Mouse (Mus musculus): ENCODE data around the gene Zyx.

Zyx gene

GRCm38 (mm10) chr6:42349426-42350020 lies at the start of gene Zyx:
Gene Zyx (plus strand): TSS chr6:42349630.
- DNase-seq (ENCODE audit: low read depth): peak; percentile 91

DNA sequence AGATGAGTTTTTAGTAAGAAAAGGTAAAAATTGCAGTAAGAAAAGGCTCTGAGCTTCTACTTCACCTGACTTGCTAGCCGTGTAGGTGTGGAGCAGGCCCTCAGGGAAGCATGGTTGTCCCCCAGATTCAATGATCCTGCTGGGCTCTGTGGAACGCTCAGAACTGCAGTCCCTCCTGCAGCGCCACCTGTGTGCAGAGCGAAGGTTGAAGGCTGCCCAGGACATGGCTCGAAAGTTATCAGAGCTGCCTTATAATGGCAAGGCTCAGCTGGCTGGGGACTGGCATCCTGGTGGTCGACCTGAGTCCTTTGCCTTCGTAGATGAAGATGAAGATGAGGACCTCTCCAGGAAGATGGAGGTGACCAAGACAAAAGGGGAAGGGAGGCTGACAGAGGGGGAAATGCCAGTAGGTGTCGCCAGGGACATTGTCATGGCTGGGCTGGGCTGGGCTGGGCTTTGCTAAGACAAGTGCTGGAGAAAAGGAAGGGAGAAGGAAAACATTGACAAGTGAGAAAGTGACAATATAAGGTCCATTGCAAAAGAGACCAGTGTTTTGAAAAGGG lies 39.5 kb upstream of the Zyx start:
- DNase-seq (ENCODE audit: low read depth): no peak

GRCm38 (mm10) chr6:42310427-42311053 lies 38.9 kb upstream of the Zyx start:
- no peak for DNase-seq (ENCODE audit: low read depth)

GRCm38 (mm10) chr6:42318293-42318692 lies 31.1 kb upstream of the Zyx start:
- no peak for DNase-seq (ENCODE audit: low read depth)

- peak; percentile 12 for DNase-seq (ENCODE audit: low read depth)
Observed at GRCm38 (mm10) chr6:42323371-42324066, 25.9 kb upstream of the Zyx start.

DNA sequence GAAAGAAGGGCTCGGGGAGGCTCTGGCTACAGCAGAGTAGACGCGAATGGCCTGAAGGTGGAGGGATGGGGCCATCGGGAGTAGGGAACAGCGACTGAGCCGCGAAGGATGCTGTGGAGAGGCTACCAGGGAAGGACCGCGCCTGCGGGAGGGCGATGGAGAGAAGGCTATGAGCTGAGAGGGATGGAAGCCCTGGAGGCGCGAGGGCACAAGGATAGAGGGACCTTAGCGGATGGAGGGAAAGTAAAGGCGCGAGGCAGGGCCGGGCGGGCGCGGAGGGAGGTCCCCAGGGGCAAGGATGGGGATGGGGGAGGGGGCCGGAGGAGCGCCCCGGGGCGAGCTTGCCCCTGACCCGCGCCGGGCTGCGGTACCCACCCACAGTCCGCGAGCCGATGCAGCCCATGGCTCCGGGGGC lies 25.4 kb upstream of the Zyx start:
- DNase-seq (ENCODE audit: low read depth): peak; percentile 39

DNA sequence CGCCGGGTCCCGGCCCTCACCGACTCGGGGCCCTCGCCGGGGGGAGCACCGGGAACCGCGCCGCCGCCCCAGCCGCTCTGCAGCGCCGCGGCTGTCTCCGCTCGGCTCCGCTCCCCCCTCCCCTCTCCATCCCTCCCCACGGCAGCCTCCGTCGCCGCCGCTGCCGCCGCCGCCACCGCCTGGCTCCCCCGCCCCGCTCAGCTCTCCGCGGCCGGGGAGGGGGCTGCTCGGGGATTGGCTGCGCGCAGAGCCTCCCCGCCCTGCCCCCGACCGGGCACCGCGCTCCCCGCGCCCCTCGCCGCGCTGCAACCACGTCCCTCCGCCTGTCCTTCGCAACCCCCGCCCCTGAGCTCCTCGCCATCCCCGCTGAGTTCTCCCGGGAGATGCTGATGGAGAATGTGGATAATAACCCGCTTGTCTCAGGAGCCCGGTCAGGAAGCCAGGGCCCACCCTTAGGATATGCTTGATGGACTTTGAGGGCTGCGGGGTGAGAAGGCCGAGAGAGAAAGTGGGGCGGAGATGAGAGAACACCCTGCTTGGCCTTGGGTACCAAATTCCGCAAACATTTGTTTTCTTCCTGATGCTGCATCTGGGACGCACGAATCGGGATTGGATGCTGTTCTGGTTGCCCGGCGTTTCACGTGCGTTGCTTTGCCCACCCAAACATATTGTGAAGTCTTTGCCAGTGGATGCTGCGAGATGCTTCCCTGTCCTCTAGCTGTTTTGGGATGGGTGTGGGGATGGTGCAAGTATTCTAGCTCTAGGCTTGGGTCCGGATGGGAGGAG lies 24.8 kb upstream of the Zyx start, which contains the start of gene Fam131b:
Gene Fam131b, minus strand, starts transcription at position 162 of the 786 bp plus-strand sequence.
- DNase-seq (ENCODE audit: low read depth): peak; percentile 61

GRCm38 (mm10) chr6:42325268-42325609 lies 24.2 kb upstream of the Zyx start:
- peak; percentile 88 for DNase-seq (ENCODE audit: low read depth)

DNA sequence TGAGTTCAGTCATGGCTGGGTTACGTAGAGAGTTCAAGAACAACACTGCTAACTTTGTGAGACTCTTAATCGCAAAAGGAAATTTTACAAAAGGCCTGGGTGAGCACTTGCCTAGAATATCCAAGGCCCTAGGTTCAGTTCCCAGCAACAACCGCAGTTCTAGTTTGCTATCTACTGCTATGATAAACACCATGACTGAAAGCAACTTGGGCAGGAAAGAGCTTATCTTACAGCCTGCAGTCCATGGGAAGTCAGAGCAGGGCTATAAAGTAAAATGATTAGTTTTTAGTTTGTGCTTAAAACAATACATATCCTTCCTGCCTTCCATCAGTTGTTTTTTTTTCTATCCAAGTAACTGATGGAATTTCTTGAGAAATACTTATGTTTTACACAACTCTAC lies 22.9 kb upstream of the Zyx start:
- DNase-seq (ENCODE audit: low read depth): no peak

DNA sequence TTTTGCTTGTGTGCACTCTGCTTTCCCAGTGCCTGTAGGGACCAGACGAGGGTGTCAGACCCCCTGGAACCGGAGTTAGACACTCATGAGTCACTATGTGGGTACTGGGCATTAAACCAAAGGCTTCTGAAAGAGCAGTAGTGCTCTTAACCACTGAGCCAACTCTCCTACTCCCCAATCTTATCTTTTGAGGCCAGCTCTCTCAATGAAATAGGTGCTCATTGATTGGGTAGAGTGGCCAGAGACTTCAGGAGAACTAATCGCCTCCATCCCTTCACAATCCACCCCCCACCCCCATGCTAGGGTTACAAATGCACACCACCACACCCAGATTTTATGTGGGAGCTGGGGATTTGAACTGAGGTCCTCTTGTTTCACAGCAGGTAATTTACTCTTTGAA lies 20.7 kb upstream of the Zyx start:
- DNase-seq (ENCODE audit: low read depth): no peak

DNA sequence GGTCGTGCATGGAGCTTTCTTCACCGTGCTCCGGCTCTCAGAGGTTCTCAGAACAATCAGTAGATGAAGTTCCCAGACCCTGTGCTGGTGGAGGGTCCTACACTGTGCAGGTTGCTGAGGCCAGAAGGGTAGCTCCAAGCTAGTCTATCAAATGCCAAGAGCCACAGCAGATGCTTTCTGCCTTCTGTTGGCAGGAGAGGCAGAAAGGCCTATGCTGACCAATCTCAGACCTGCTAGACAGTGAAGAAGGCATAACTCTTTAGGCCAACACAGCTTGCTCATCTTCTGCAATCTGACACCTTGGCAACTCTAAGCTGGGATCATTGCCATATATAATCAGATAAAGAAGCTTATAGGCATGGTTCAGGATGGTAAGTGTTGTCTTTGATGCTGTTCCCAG lies 19.2 kb upstream of the Zyx start:
- DNase-seq (ENCODE audit: low read depth): no peak

DNA sequence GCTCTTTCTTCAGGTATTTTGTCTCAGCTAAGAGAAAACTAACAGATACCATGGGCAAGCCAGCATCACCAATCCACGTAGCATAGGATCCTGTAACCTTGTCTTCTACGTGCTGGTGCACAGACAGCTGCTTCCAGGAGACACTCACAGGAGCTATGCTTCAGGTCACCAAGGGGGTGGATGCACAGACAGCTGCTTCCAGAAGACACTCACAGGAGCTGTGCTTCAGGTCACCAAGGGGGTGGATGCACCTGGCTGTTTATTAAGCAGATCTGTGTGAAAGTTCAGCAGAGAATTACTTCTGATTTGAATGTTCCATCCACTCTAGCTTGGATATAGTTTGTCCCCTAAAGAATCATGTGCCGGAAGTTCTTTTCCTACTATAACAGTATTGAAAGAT lies 18.5 kb upstream of the Zyx start:
- no peak for DNase-seq (ENCODE audit: low read depth)

DNA sequence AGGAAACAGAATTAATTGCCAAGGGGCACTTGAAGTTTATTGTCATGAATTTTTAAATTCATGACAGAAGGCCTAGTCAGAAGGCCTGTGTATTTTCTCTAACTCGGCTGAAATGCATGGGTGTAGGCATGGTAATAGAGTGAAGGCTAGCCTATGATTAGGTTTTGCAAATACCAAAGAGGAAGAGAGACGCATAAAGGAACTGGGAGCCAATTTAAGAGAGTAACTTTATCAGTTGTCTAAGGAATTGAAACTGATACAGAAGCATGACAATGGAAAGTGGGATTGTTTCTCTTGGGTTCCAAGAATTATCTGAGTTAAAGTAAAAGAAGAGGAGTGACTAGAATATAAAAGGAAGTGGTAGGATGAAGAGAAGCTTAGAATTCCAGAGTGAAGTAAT lies 10.2 kb upstream of the Zyx start:
- DNase-seq (ENCODE audit: low read depth): no peak

GRCm38 (mm10) chr6:42339981-42340380 lies 9.4 kb upstream of the Zyx start:
- DNase-seq (ENCODE audit: low read depth): no peak

DNA sequence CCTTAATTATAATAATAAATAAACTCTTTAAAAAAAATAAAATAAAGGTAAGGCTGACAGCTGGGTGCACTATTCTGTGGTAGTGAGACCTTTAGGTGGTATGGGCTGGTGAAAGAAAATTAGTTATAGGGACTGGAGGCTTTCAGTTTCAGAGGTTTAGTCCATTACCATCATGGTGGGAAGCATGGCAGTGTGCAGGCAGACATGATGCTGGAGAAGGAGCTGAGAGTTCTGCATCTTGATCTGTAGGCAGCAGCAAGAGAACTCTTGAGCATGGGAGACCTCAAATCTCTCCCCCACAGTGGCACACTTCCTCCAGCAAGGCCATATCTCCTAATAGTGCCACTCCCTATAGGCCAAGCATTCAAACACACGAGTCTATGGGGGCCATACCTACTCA lies 7.3 kb upstream of the Zyx start:
- DNase-seq (ENCODE audit: low read depth): no peak

DNA sequence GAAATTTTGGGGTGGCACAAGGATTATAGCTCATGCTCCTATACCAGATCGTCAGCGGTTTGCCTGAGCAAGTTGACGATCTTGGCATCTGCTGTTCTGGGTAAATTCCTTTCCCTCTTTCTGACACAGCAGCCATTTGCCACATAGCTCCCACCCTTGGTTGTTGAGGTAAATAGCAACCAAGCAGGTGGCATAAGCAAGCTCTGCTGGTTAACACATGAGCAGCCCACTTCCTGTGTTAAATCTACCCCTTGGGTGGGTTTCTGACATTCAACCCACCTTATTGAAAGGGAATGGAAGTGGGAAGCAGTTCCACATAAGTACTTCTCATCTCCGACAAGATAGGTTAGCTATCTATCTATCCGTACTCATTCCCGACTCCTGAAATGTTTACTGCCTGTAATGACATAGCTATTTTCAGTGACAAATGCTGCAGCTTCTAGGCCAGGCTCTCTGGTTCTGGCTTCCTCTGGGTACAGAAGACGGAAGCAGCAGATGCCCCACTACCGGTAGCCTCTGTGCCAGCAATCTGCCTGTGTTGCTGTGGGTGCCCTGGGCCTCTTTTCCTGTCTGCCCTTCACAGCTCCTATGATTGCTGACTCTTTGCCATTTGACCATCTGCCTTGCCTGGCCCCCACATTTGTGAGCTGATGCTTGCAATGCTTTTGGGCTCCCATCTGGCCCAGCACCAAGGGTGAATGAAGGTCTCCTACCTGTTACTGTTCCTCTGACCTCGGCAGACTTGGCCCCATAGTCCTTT lies 5.9 kb upstream of the Zyx start:
- peak; percentile 46 for DNase-seq (ENCODE audit: low read depth)

DNA sequence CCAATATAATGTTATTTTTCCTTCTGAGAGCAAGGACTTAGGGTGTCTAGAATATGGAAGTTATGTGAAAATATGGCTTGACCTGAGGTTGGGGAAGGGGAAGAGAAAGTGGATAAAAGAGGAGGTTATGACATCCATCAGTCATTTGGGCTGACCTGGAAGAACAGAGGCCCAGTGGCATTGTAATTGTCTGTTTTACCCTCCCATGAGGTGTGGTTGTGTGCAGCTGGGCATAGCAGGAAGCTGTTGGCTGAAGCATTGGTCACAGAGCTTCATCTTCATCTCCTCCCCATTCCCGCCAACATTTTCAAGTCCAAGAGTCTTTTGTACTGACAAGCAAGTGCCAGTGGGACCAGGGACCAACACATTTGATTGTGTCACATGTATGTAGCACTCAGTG lies 5.2 kb upstream of the Zyx start:
- no peak for DNase-seq (ENCODE audit: low read depth)

- DNase-seq (ENCODE audit: low read depth): peak; percentile 11
Observed at GRCm38 (mm10) chr6:42348281-42349005, 987 bp upstream of the Zyx start.

GRCm38 (mm10) chr6:42349006-42349425 lies 414 bp upstream of the Zyx start:
- DNase-seq (ENCODE audit: low read depth): peak; percentile 79

GRCm38 (mm10) chr6:42350021-42350967 lies 864 bp downstream of the Zyx start:
- no peak for DNase-seq (ENCODE audit: low read depth)
